Mouse (Mus musculus) liver, adult 2 months (tissue): ENCODE data around the gene Ahcyl1. TPM values are rescaled to one million over a fixed set of nuclear protein-coding genes. Genes with fewer than 3 reads are reported as not detected.
A peak's percentile ranks its signal among the peaks of the same experiment; 100 is the strongest.

Experiments
- DNase-seq: peaks from one replicate; pipeline ENCODE4 v3.0.0-alpha.2; 2011; ENCODE audit warnings: low read depth, low spot score; ENCODE audit errors: extremely low read depth
- H3K27ac ChIP-seq: fragments of 200-500 bp; replicated peaks from 2 replicates; pipeline ENCODE4 v1.5.1; 2012; ENCODE audit warnings: low read depth, mild to moderate bottlenecking, control low read depth, inconsistent platforms, low read length; ENCODE audit not compliant: insufficient read depth
- H3K27me3 ChIP-seq: fragments of 200-500 bp; 2 replicates; pipeline ENCODE4 v1.6.1; 2012; ENCODE audit warnings: mild to moderate bottlenecking, moderate library complexity, low read length, inconsistent platforms; ENCODE audit not compliant: control insufficient read depth, insufficient read depth
- H3K36me3 ChIP-seq: fragments of 200-500 bp; 2 replicates; pipeline ENCODE4 v1.6.1; 2012; ENCODE audit warnings: low read length, inconsistent platforms; ENCODE audit not compliant: control insufficient read depth, insufficient read depth
- H3K4me1 ChIP-seq: fragments of 200-500 bp; 2 replicates; pipeline ENCODE4 v1.6.1; 2011; ENCODE audit warnings: low read length; ENCODE audit not compliant: control insufficient read depth, insufficient read depth
- H3K4me3 ChIP-seq: fragments of 200-500 bp; 2 replicates; pipeline ENCODE4 v1.5.1; 2011; ENCODE audit warnings: low read depth, mild to moderate bottlenecking, control low read depth, low read length, moderate library complexity; ENCODE audit not compliant: insufficient read depth
- H3K79me2 ChIP-seq: fragments of 200-500 bp; 2 replicates; pipeline ENCODE4 v1.6.1; 2012; ENCODE audit warnings: inconsistent platforms, mild to moderate bottlenecking, low read length, moderate library complexity; ENCODE audit not compliant: control insufficient read depth, insufficient read depth
- H3K9ac ChIP-seq: fragments of 200-500 bp; 2 replicates; pipeline ENCODE4 v1.6.1; 2012; ENCODE audit warnings: low read depth, mild to moderate bottlenecking, control low read depth, inconsistent platforms, low read length
- CTCF ChIP-seq: fragments of 200-500 bp; IDR thresholded peaks from 2 replicates; pipeline ENCODE4 v1.5.1; 2011; ENCODE audit warnings: low read depth, low read length, control low read depth
- POLR2A ChIP-seq: fragments of 200-500 bp; IDR thresholded peaks from 2 replicates; pipeline ENCODE4 v1.6.1; 2011; ENCODE audit warnings: low read length, control low read depth; ENCODE audit not compliant: insufficient read depth; ENCODE audit errors: extremely low read depth
- WGBS: fragments of 180-500 bp; shearing (Covaris S2); methylation state at CpG from one replicate; pipeline ENCODE4 v1.1.7; 2018; 5-methylcytosine and 5-hydroxymethylcytosine counted together
- polyA plus RNA-seq: library from polyadenylated mRNA; depleted of rRNA; stranded (reverse); fragments of >200 nt; gene quantifications from 2 replicates; pipeline ENCODE4 v1.2.3, GENCODE M21; 2012
- total RNA-seq: library from RNA; depleted of rRNA; stranded (reverse); fragments of >200 nt; gene quantifications from 2 replicates; pipeline ENCODE4 v1.2.3, GENCODE M21; 2014

Gene Ahcyl1
- total and polyA plus RNA-seq, 2 experiments = 42.3 to 52.9 TPM

GRCm38 (mm10) chr3:107671509-107671908, 24.9 kb downstream of the Ahcyl1 start:
- Histone ChIP-seq H3K27me3 (no peaks in the 10 kb centered on the region), H3K4me1 (no peaks in the 10 kb centered on the region), H3K4me3 (no peak overlapping the region), H3K9ac (no peak overlapping the region), H3K36me3 (peaks cover 83% of the 10 kb centered on the region), H3K79me2 (no peaks in the 10 kb centered on the region), H3K27ac (no peak overlapping the region)
- 94% methylated on average over 2 of the region's 2 CpGs for WGBS
- TF ChIP-seq POLR2A = no peak
- no peak for TF ChIP-seq CTCF
- DNase-seq = no peak

- DNase-seq = no peak
- WGBS = 35% methylated on average over 4 of the region's 4 CpGs
- H3K79me2 ChIP-seq = no peaks in the 10 kb centered on the region
- TF ChIP-seq CTCF (no peak), POLR2A (no peak)
- no peak overlapping the region for H3K4me3 ChIP-seq
- peaks cover 87% of the 10 kb centered on the region for H3K36me3 ChIP-seq
- no peak overlapping the region for H3K27ac ChIP-seq
- no peak overlapping the region for H3K9ac ChIP-seq
- no peaks in the 10 kb centered on the region for H3K27me3 ChIP-seq
- no peaks in the 10 kb centered on the region for H3K4me1 ChIP-seq
Observed at GRCm38 (mm10) chr3:107670500-107670899, 25.9 kb downstream of the Ahcyl1 start.

GRCm38 (mm10) chr3:107668786-107669185, 27.6 kb downstream of the Ahcyl1 start:
- peaks cover 84% of the 10 kb centered on the region for H3K36me3 ChIP-seq
- DNase-seq = no peak
- H3K4me3 ChIP-seq = no peak overlapping the region
- no peak for TF ChIP-seq POLR2A
- no peak for TF ChIP-seq CTCF
- no peaks in the 10 kb centered on the region for H3K27me3 ChIP-seq
- no peak overlapping the region for H3K9ac ChIP-seq
- no peaks in the 10 kb centered on the region for H3K4me1 ChIP-seq
- no peaks in the 10 kb centered on the region for H3K79me2 ChIP-seq
- WGBS = 96% methylated on average over 7 of the region's 7 CpGs
- no peak overlapping the region for H3K27ac ChIP-seq

DNA sequence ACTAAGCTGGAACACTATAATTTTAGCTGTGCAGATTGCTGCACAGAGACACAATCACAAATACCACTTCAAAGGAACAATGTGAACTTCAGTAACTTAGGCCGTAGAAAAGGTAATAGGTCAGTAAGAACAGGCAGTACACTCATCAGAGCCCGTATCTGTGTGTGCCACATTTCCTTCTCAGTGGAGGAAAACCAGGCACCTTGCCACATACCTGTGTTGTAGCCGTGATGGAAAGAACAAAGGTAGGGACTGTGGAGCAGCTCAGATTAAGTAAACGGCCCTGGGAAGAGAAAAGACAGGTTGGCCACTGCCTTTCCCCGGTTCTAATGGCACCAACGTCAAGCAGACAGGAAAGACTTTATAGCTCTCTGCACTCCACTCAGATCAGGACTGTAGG, 28.9 kb downstream of the Ahcyl1 start:
- Histone ChIP-seq H3K27ac (no peak overlapping the region), H3K4me3 (no peak overlapping the region), H3K79me2 (no peaks in the 10 kb centered on the region), H3K4me1 (no peaks in the 10 kb centered on the region), H3K9ac (no peak overlapping the region), H3K36me3 (peaks cover 86% of the 10 kb centered on the region), H3K27me3 (no peaks in the 10 kb centered on the region)
- 80% methylated on average over 6 of the region's 6 CpGs for WGBS
- DNase-seq = no peak
- TF ChIP-seq CTCF = no peak
- no peak for TF ChIP-seq POLR2A

DNA sequence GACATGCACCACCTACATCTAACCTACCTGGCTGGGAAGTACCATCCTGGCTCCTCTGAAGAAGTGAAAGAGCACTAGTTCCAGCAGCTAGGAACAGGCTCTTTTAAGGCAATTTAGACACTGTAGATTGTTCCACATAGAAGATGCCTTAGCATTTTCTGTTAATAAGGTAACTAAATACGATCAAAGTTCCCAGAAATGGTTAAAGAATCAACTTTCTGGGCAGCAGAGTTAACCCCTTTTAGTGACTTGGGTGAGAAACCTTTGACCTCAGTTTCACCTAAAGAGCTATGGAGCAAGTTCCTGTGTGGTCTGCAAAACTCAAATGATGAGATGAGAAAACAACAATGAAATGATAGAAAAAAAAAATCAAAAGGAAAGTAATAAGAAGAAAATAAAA, 31.7 kb downstream of the Ahcyl1 start:
- Histone ChIP-seq H3K79me2 (no peaks in the 10 kb centered on the region), H3K36me3 (peaks cover 81% of the 10 kb centered on the region), H3K9ac (no peak overlapping the region), H3K4me3 (no peak overlapping the region), H3K27ac (no peak overlapping the region), H3K27me3 (no peaks in the 10 kb centered on the region), H3K4me1 (no peaks in the 10 kb centered on the region)
- TF ChIP-seq CTCF (no peak), POLR2A (no peak)
- no peak for DNase-seq
- WGBS = 84% methylated on average over 1 of the region's 1 CpGs

DNA sequence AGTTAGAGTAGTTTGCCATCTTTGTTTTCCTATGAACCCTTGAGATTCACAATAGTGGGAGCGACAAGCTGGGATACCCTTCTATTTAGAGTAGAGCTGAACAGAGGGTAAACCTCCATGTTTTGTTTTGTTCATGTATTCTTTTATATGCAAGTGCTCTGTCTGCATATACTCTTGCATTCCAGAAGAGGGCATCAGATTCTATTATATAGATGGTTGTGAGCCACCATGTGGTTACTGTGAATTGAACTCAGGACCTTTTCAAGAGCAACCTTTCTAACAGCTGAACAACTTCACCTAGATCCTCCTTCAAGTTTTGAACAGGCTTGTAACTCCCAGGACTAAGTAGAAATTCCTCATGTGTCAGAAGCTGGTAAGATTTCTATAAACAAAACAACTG, 37.4 kb downstream of the Ahcyl1 start:
- WGBS = 93% methylated on average over 1 of the region's 1 CpGs
- no peak for TF ChIP-seq POLR2A
- 0 out of 2 replicates have a peak, but pooled peaks have one; percentile 15 for TF ChIP-seq CTCF
- peaks cover 32% of the 10 kb centered on the region for H3K36me3 ChIP-seq

More for the DNA sequence above, 37.4 kb downstream of the Ahcyl1 start:
- Histone ChIP-seq H3K79me2 (no peaks in the 10 kb centered on the region), H3K27ac (no peak overlapping the region), H3K9ac (no peak overlapping the region), H3K27me3 (no peaks in the 10 kb centered on the region), H3K4me3 (no peak overlapping the region), H3K4me1 (no peaks in the 10 kb centered on the region)
- DNase-seq = peak; percentile 18
